Mouse (Mus musculus): Measurements from ENCODE around the gene Retreg3. TPM values are rescaled to one million over a fixed set of nuclear protein-coding genes. Genes with fewer than 3 reads are reported as not detected.

The Retreg3 gene
- 12.6 and 13.2 TPM in 2 replicates for polyA plus RNA-seq (2015; fragmentation: Nextera tagmentation; extraction: Ambion mirVana)

DNA sequence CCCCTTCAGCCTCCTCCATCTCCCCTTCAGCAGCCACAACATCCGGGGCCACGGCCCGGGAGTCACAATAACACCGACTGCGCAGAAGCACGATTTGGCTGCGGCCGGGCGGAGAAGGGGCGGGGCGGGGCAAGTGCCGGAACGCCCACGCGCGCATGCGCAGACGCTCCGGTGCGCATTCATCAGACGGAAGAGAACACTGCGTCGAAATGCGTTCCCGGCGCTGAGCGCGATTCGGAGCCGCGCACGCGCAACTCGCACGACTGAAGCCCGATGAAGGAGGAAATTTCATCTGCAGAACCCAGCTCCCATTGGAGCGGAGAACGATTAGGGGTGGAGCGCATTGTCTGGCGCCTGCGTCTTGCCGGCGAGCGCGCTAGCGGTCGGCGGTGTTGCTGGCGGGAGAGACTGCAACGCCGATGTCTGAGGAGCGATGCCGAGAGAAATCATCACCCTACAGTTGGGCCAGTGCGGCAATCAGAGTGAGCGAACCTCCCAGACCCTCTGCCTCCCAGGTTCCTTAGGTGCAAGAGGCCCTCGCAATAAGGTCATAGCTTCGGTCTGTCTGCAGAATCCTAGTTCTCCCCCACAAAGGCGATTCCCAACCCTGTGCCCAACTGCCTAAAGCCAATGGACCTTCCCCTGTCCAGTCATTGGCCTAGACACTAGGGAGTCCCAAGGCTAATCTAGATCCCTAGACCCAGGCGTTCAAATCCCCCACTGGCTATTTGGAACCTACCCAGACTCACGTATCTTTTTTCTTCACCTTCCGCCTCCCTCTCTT is at the start of gene Retreg3, which contains the start of gene Tubg1:
Gene Retreg3, minus strand, starts transcription at position 133 of the 784 bp plus-strand sequence.
Gene Tubg1, plus strand, starts transcription at position 178 of the 784 bp plus-strand sequence.
- WGBS: under 1% methylated on average over 61 of the region's 61 CpGs
- peak; percentile 96 for ATAC-seq
- peak within 1 kb of the TSS; percentile 98 for H3K4me2 ChIP-seq (ENCODE audit: low read depth, low read length)
- H3K27me3 ChIP-seq (replicated peaks; ENCODE audit: control insufficient read depth, insufficient read depth, low read length): no peaks in the 10 kb centered on the region
- H3K9ac ChIP-seq (ENCODE audit: low read depth, low read length): peak within 1 kb of the TSS; percentile 83
- no peaks in the 10 kb centered on the region for H3K9me3 ChIP-seq (ENCODE audit: control insufficient read depth, low read length)
- H3K4me1 ChIP-seq (ENCODE audit: control insufficient read depth, insufficient read depth, low read length): peaks cover 21% of the 10 kb centered on the region
- peak within 1 kb of the TSS; percentile 87 for H3K27ac ChIP-seq (ENCODE audit: low read length)
- H3K36me3 ChIP-seq (ENCODE audit: control insufficient read depth, insufficient read depth, low read length): 0 out of 2 replicates have a peak, but pooled peaks cover 3% of the 10 kb centered on the region
- peak within 1 kb of the TSS; percentile 92 for H3K4me3 ChIP-seq (ENCODE audit: low read length)

- Histone ChIP-seq H3K36me3 (ENCODE audit: control insufficient read depth, insufficient read depth, low read length) (peaks cover 18% of the 10 kb centered on the region), H3K27me3 (replicated peaks; ENCODE audit: control insufficient read depth, insufficient read depth, low read length) (peaks cover 8% of the 10 kb centered on the region; the same call in 1 of the 2 replicates), H3K9ac (ENCODE audit: low read depth, low read length) (peak overlapping the region; percentile 33; the same call in 1 of the 2 replicates), H3K4me1 (ENCODE audit: control insufficient read depth, insufficient read depth, low read length) (peaks cover 38% of the 10 kb centered on the region), H3K9me3 (ENCODE audit: control insufficient read depth, low read length) (no peaks in the 10 kb centered on the region), H3K4me3 (ENCODE audit: low read length) (peak overlapping the region; percentile 69; the same call in 1 of the 2 replicates), H3K4me2 (ENCODE audit: low read depth, low read length) (peak overlapping the region; percentile 95), H3K27ac (ENCODE audit: low read length) (no peak overlapping the region)
- WGBS: 72% methylated on average over 16 of the region's 18 CpGs
- no peak for ATAC-seq
These were observed 48.7 kb upstream of the Retreg3 start for GRCm38 (mm10) chr11:101168301-101168980.

DNA sequence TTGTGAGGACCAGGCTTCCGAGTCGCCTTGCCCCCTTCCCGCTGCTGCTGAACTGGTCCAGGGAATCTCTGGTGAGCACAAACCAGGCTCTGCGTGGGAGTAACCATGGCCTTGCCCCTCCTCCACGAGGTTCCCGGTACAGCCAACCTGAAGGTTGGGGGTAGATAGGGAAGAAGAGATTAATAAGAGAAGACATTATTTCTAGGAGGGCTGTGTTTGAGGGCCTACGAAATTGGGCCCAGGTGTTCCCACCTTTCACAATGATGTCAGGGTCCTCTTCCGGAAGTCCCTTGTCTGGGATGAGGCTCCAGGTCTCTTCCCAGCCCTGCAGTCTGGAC is 48.2 kb upstream of the Retreg3 start:
- Histone ChIP-seq H3K9ac (ENCODE audit: low read depth, low read length) (no peak overlapping the region), H3K4me2 (ENCODE audit: low read depth, low read length) (no peak overlapping the region), H3K27me3 (replicated peaks; ENCODE audit: control insufficient read depth, insufficient read depth, low read length) (peaks cover 8% of the 10 kb centered on the region; the same call in 1 of the 2 replicates)

DNA sequence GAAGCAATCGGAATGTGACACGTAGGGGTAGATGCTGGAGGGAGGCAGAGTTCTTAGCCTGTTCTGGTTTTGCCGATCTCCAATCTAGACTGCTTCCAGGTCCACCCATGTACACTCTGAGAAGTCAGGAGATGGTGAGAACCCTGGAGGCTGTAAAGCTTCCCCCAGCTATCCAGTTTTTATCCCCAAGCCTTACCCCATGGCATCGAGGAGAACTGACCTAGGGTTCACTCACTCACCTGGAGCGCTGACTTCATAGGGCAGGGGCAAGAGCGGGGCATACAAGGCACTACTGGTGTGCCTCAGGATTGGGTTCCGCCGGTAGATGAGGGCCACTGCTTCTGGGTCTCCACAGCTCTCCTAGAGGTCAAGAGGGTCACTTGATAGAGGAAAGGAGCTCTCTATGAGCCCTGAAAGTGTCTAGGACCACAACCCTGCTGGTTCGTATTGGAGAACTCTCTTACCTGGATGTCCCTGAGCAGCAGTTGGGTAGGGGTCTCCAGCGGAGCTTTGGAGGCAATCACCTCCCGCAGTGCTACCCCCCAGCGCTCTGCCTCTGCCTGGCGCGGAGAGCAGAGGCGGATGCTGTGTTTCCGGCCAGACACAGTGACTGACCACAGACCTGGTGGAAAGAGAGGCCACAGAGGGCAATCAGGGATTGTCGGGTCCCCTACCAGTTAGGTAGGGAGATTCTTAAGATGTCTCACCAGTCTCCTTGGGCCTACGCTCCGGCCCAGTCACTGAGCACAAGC is 47.7 kb upstream of the Retreg3 start:
- Histone ChIP-seq H3K4me2 (ENCODE audit: low read depth, low read length) (no peak overlapping the region), H3K27me3 (replicated peaks; ENCODE audit: control insufficient read depth, insufficient read depth, low read length) (peaks cover 8% of the 10 kb centered on the region; the same call in 1 of the 2 replicates), H3K36me3 (ENCODE audit: control insufficient read depth, insufficient read depth, low read length) (peaks cover 18% of the 10 kb centered on the region), H3K9me3 (ENCODE audit: control insufficient read depth, low read length) (no peaks in the 10 kb centered on the region), H3K9ac (ENCODE audit: low read depth, low read length) (no peak overlapping the region), H3K4me1 (ENCODE audit: control insufficient read depth, insufficient read depth, low read length) (peaks cover 39% of the 10 kb centered on the region), H3K4me3 (ENCODE audit: low read length) (no peak overlapping the region), H3K27ac (ENCODE audit: low read length) (no peak overlapping the region)
- 74% methylated on average over 19 of the region's 19 CpGs for WGBS
- no peak for ATAC-seq

More for the DNA sequence above, 48.2 kb upstream of the Retreg3 start:
- peaks cover 38% of the 10 kb centered on the region for H3K4me1 ChIP-seq (ENCODE audit: control insufficient read depth, insufficient read depth, low read length)
- 71% methylated on average over 8 of the region's 8 CpGs for WGBS
- H3K4me3 ChIP-seq (ENCODE audit: low read length): no peak overlapping the region
- H3K9me3 ChIP-seq (ENCODE audit: control insufficient read depth, low read length): no peaks in the 10 kb centered on the region
- no peak overlapping the region for H3K27ac ChIP-seq (ENCODE audit: low read length)
- no peak for ATAC-seq
- H3K36me3 ChIP-seq (ENCODE audit: control insufficient read depth, insufficient read depth, low read length): peaks cover 18% of the 10 kb centered on the region

GRCm38 (mm10) chr11:101166357-101166756 is 46.7 kb upstream of the Retreg3 start:
- H3K9ac ChIP-seq (ENCODE audit: low read depth, low read length): no peak overlapping the region
- H3K4me1 ChIP-seq (ENCODE audit: control insufficient read depth, insufficient read depth, low read length): peaks cover 39% of the 10 kb centered on the region
- no peaks in the 10 kb centered on the region for H3K9me3 ChIP-seq (ENCODE audit: control insufficient read depth, low read length)
- no peak overlapping the region for H3K4me3 ChIP-seq (ENCODE audit: low read length)
- H3K27ac ChIP-seq (ENCODE audit: low read length): no peak overlapping the region
- peaks cover 8% of the 10 kb centered on the region; the same call in 1 of the 2 replicates for H3K27me3 ChIP-seq (replicated peaks; ENCODE audit: control insufficient read depth, insufficient read depth, low read length)
- WGBS: 81% methylated on average over 14 of the region's 14 CpGs
- H3K36me3 ChIP-seq (ENCODE audit: control insufficient read depth, insufficient read depth, low read length): peaks cover 18% of the 10 kb centered on the region
- no peak for ATAC-seq
- no peak overlapping the region for H3K4me2 ChIP-seq (ENCODE audit: low read depth, low read length)

GRCm38 (mm10) chr11:101164677-101165580 is 45.2 kb upstream of the Retreg3 start:
- H3K36me3 ChIP-seq (ENCODE audit: control insufficient read depth, insufficient read depth, low read length): peaks cover 18% of the 10 kb centered on the region
- H3K9ac ChIP-seq (ENCODE audit: low read depth, low read length): no peak overlapping the region
- no peak overlapping the region for H3K4me2 ChIP-seq (ENCODE audit: low read depth, low read length)
- H3K9me3 ChIP-seq (ENCODE audit: control insufficient read depth, low read length): no peaks in the 10 kb centered on the region
- WGBS: 50% methylated on average over 35 of the region's 35 CpGs
- peaks cover 39% of the 10 kb centered on the region for H3K4me1 ChIP-seq (ENCODE audit: control insufficient read depth, insufficient read depth, low read length)
- no peak for ATAC-seq
- H3K4me3 ChIP-seq (ENCODE audit: low read length): no peak overlapping the region
- no peak overlapping the region for H3K27ac ChIP-seq (ENCODE audit: low read length)
- H3K27me3 ChIP-seq (replicated peaks; ENCODE audit: control insufficient read depth, insufficient read depth, low read length): peaks cover 8% of the 10 kb centered on the region; the same call in 1 of the 2 replicates

DNA sequence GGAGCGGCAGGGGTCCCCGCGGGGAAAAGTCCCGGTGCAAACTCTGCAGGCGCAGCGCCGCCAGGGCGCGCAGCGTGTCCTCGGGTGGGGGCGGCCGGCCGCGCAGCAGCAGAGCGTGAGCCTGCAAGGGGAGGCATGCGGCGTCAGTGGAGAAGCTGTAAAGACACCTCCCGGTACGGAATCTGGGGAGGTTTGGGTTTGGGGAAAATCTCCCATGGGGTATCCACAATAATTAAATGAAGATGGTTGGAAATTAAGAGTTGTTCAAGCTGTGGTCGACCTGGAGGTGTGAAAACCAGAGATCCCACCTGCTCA is 44.6 kb upstream of the Retreg3 start:
- ATAC-seq: no peak
- Histone ChIP-seq H3K4me1 (ENCODE audit: control insufficient read depth, insufficient read depth, low read length) (peaks cover 34% of the 10 kb centered on the region), H3K4me3 (ENCODE audit: low read length) (no peak overlapping the region), H3K27me3 (replicated peaks; ENCODE audit: control insufficient read depth, insufficient read depth, low read length) (peaks cover 8% of the 10 kb centered on the region; the same call in 1 of the 2 replicates), H3K27ac (ENCODE audit: low read length) (no peak overlapping the region), H3K36me3 (ENCODE audit: control insufficient read depth, insufficient read depth, low read length) (peaks cover 18% of the 10 kb centered on the region), H3K4me2 (ENCODE audit: low read depth, low read length) (peak overlapping the region; percentile 38; the same call in 1 of the 2 replicates), H3K9me3 (ENCODE audit: control insufficient read depth, low read length) (no peaks in the 10 kb centered on the region), H3K9ac (ENCODE audit: low read depth, low read length) (0 out of 2 replicates have a peak overlapping the region, but pooled peaks have one; percentile 37)
- whole genome bisulfite sequencing: 34% methylated on average over 21 of the region's 21 CpGs

- Histone ChIP-seq H3K9me3 (ENCODE audit: control insufficient read depth, low read length) (no peaks in the 10 kb centered on the region), H3K36me3 (ENCODE audit: control insufficient read depth, insufficient read depth, low read length) (peaks cover 18% of the 10 kb centered on the region), H3K4me3 (ENCODE audit: low read length) (no peak overlapping the region), H3K27ac (ENCODE audit: low read length) (no peak overlapping the region), H3K27me3 (replicated peaks; ENCODE audit: control insufficient read depth, insufficient read depth, low read length) (peaks cover 8% of the 10 kb centered on the region; the same call in 1 of the 2 replicates), H3K4me1 (ENCODE audit: control insufficient read depth, insufficient read depth, low read length) (peaks cover 28% of the 10 kb centered on the region), H3K9ac (ENCODE audit: low read depth, low read length) (peak overlapping the region; percentile 37; the same call in 1 of the 2 replicates), H3K4me2 (ENCODE audit: low read depth, low read length) (peak overlapping the region; percentile 38; the same call in 1 of the 2 replicates)
- 46% methylated on average over 49 of the region's 49 CpGs for WGBS
- peak; percentile 58 for ATAC-seq
These were observed 44.0 kb upstream of the Retreg3 start for GRCm38 (mm10) chr11:101163476-101164350.

All from intestine, embryonic 16.5 days (tissue).